8 mouse cellular contexts compared by ENCODE assay signal in the genomic region with DNA sequence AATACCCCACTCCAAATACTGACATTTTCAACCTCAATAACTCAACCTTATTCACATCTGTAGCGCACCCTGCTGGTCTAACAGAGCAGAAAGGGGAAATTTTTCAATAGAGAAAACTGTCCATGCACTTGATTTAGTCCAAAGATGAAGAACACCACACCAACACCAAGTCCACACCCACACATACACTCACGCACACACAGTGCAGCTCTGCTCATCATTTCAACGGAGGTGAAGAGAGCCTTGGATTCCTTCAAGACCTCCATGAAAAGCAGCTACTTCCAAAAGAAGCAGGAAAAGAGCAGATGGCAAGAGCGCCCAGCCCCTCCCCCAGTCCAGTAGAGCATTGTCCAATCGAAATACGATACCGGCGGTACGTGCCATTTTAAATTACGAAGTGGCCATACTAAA. TPM values are rescaled to one million over a fixed set of nuclear protein-coding genes. Genes with fewer than 3 reads are reported as not detected.
DNase-seq lines count a peak whose midpoint lies in the region; ATAC-seq lines count a peak whose summit lies in the region.

No protein-coding gene starts in this region.

- H3K27me3 ChIP-seq in intestine, embryonic 14.5 days (replicated peaks; ENCODE audit: control insufficient read depth, insufficient read depth, low read length): no peaks in the 10 kb centered on the region
- H3K27me3 ChIP-seq in megakaryocyte, embryonic 14.5 days (replicated peaks): no peaks in the 10 kb centered on the region

- H3K27ac ChIP-seq in intestine, embryonic 14.5 days (ENCODE audit: low read depth): peak overlapping the region; percentile 84; the same call in 1 of the 2 replicates

- H3K4me1 ChIP-seq in intestine, embryonic 14.5 days (replicated peaks; ENCODE audit: control insufficient read depth, insufficient read depth, low read length): no peaks in the 10 kb centered on the region; the same call in none of the 2 replicates
- peaks cover 64% of the 10 kb centered on the region for H3K4me1 ChIP-seq in megakaryocyte, embryonic 14.5 days

- DNase-seq in cerebellum, adult 18-20 months: peak; percentile 46 to 55
- peak; percentile 82 for DNase-seq in embryo, embryonic 10.5 days (ENCODE audit: low spot score)
- DNase-seq in gastrocnemius, postnatal 14 days: peak; percentile 43
- peak; percentile 86 for DNase-seq in intestine, embryonic 14.5 days (ENCODE audit: low spot score)
- peak; percentile 27 to 72 for DNase-seq in left cerebral cortex, postnatal 10 days (ENCODE audit: extremely low spot score in 1 of 2, low spot score in 2 of 2)
- peak; percentile 64 to 65 for DNase-seq in right cerebral cortex, postnatal 10 days (ENCODE audit: low spot score in 2 of 2)

- peak overlapping the region; percentile 84 for H3K4me2 ChIP-seq in intestine, embryonic 14.5 days (ENCODE audit: low read length)

- H3K9me3 ChIP-seq in intestine, embryonic 14.5 days (ENCODE audit: control insufficient read depth, low read length): no peaks in the 10 kb centered on the region
- peaks cover 10% of the 10 kb centered on the region for H3K9me3 ChIP-seq in megakaryocyte, embryonic 14.5 days

- 10% methylated on average over 10 of the region's 10 CpGs for WGBS in intestine, embryonic 14.5 days

- H3K4me3 ChIP-seq in intestine, embryonic 14.5 days (ENCODE audit: low read depth, low read length): peak overlapping the region; percentile 97
- H3K4me3 ChIP-seq in megakaryocyte, embryonic 14.5 days (replicated peaks): peak overlapping the region; percentile 98

- H3K9ac ChIP-seq in intestine, embryonic 14.5 days (ENCODE audit: low read length): peak overlapping the region; percentile 85

- intact Hi-C loops in gastrocnemius, postnatal 14 days (cut with DNase I; ENCODE audit: low total_unique reads): loop anchor here (10.0 kb wide), 1 partner anchor 140 kb away; no protein-coding TSS in a partner anchor
- intact Hi-C loops in left cerebral cortex, postnatal 10 days (cut with DNase I): loop anchor here (5.0 to 10.0 kb wide), 2 partner anchors 37 to 300 kb away; no protein-coding TSS in a partner anchor

- no peaks in the 10 kb centered on the region for H3K36me3 ChIP-seq in intestine, embryonic 14.5 days (ENCODE audit: control insufficient read depth, insufficient read depth, low read length)
- H3K36me3 ChIP-seq in megakaryocyte, embryonic 14.5 days (replicated peaks; ENCODE audit: low read length): peaks cover 14% of the 10 kb centered on the region

- ATAC-seq in cerebellum, adult (ENCODE audit: insufficient number of reproducible peaks, low FRiP score, low TSS enrichment): no peak
- ATAC-seq in intestine, embryonic 14.5 days (replicated peaks; ENCODE audit: low FRiP score, low TSS enrichment, low read depth): no peak

RNA-seq across cellular contexts. Expression of a gene that starts 1.5 kb away (rescaled TPM):
- total RNA-seq in gastrocnemius, postnatal 14 days (2021): 10 to 100 TPM; 17.7 to 20.4 TPM
- polyA plus RNA-seq in intestine, embryonic 14.5 days (2014; fragmentation: Nextera tagmentation; extraction: Ambion mirVana): 94.7 and 107 TPM in 2 replicates
- 10 to 100 TPM; 60.9 to 66.2 TPM for total RNA-seq in left cerebral cortex, postnatal 10 days (2021)
- polyA plus RNA-seq in megakaryocyte, embryonic 14.5 days (2012; ENCODE audit: insufficient read depth, low replicate concordance): 2.4 and 6.2 TPM in 2 replicates

RNA-seq across cellular contexts. Expression of a gene that starts 28.5 kb away (rescaled TPM):
- total RNA-seq in gastrocnemius, postnatal 14 days (2021): 10 to 100 TPM; 51.2 to 61.8 TPM
- polyA plus RNA-seq in intestine, embryonic 14.5 days (2014; fragmentation: Nextera tagmentation; extraction: Ambion mirVana): 216 and 230 TPM in 2 replicates
- 10 to 100 TPM; 58.9 to 63.1 TPM for total RNA-seq in left cerebral cortex, postnatal 10 days (2021)
- polyA plus RNA-seq in megakaryocyte, embryonic 14.5 days (2012; ENCODE audit: insufficient read depth, low replicate concordance): 7.8 and 15.5 TPM in 2 replicates

RNA-seq across cellular contexts. Expression of a gene that starts 40.2 kb away (rescaled TPM):
- 1 to 10 TPM; 7.8 to 9.3 TPM for total RNA-seq in gastrocnemius, postnatal 14 days (2021)
- 34.8 and 39.2 TPM in 2 replicates for polyA plus RNA-seq in intestine, embryonic 14.5 days (2014; fragmentation: Nextera tagmentation; extraction: Ambion mirVana)
- 10 to 100 TPM; 37.1 to 38.7 TPM for total RNA-seq in left cerebral cortex, postnatal 10 days (2021)
- 28.1 and 30.8 TPM in 2 replicates for polyA plus RNA-seq in megakaryocyte, embryonic 14.5 days (2012; ENCODE audit: insufficient read depth, low replicate concordance)
